Mouse (Mus musculus): ENCODE measurements around the gene Tfpt.
"Not testable (repeated sequence)": the region's sequence is repeated elsewhere in the genome, so short reads cannot be mapped to it uniquely, and the experiment has no call there.

Gene Tfpt

GRCm38 (mm10) chr7:3574216-3574615 lies 55.5 kb downstream of the Tfpt start:
- no peak for DNase-seq (ENCODE audit: low spot score)

DNA sequence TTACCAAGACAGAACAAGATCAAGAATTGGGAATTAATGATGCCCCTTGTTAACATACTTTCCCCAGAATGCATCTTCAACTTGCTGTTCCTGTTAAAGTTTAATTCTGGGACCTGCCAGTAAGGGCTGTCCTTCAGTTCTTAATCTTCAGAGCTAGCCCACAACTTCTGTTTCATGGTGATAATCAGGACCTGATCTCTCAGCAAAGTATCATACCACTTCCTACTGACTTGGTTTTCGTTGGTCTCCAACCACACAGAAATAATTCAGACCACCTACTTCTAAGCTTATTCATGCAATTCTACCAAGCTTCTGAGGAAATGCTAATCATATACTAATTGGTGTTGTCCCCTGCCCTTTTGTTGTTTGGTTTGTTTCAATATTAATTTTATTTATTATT lies 57.9 kb downstream of the Tfpt start:
- no peak for DNase-seq (ENCODE audit: low spot score)

- DNase-seq (ENCODE audit: low spot score) = not testable (repeated sequence)
Measured at GRCm38 (mm10) chr7:3570580-3570979, 59.1 kb downstream of the Tfpt start.

Measured in urinary bladder, postnatal 10 days (tissue).